Mouse (Mus musculus) left cerebral cortex, adult 8-10 months (tissue): Measurements from ENCODE around the gene Pax4. TPM values are rescaled to one million over a fixed set of nuclear protein-coding genes. Genes with fewer than 3 reads are reported as not detected.

Source experiments
- DNase-seq, 2 experiments: peaks; one replicate each; pipeline ENCODE4 v3.0.0; 2022; ENCODE audit warnings: low spot score in 2 of 2
- total RNA-seq, 4 experiments: library from RNA; stranded (reverse); gene quantifications; 2 replicates each; pipeline ENCODE4 v1.2.4; 2022

Pax4 gene
- not detected for total RNA-seq

DNA sequence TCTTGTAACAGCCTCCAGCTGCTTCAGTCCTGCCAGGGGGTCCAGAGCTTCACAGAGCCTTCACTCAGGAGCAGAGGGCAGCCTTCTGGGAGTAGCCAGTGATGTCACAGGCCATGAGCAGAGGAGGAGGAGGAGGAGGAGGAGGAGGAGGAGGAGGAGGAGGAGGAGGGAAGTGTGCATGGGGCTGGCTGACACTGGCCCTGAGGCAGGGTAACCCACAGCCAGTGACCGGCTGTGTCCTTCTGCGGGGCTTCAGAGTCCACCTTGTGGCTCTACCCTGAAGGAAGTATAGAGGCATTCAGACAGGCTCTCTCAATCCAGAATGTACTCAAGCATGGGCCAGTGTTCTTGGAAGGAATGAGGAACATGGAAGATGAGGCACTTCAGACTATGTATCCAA, at the start of gene Pax4:
Gene Pax4, minus strand, starts transcription at position 101 of the 400 bp plus-strand sequence.
- no peak for DNase-seq

DNA sequence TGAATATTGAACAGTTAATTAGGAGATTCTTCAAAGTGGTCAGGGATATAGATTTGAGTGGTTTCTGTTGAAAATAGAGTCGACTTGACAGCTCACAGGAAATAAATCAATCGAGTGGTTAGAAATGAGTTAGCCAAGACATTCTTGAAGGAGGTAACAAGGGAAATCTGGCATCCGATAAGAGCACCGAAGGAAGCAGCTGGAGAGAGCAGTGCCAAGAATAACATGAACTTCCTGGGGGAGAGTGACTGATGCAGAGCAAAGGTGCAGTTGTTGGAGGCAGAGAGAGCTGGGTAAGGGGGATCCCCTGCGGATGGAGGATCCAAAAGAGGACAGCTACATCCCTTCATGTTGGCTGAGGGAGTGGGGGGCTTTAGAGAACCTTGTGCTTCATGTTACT, 48.7 kb upstream of the Pax4 start:
- no peak for DNase-seq

DNA sequence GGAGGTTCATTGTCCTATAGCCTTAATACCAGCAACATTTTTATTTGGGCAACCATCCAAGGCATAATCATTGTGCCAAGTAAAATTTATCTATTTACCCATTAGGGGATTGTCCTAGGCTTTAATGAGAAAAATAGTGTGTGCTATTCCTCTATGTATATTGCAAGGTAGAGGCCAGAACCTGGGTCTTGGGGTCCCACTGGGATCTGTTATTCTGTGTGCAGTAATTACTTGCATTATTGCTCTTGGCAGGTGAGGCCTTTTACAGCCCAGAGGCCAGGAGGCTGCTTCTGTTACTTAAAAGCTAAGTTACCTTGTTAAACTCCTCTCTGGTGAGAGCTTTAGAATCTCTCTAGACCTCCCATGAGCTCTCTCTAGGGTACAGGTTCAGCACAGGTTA, 42.0 kb upstream of the Pax4 start:
- DNase-seq = no peak

DNA sequence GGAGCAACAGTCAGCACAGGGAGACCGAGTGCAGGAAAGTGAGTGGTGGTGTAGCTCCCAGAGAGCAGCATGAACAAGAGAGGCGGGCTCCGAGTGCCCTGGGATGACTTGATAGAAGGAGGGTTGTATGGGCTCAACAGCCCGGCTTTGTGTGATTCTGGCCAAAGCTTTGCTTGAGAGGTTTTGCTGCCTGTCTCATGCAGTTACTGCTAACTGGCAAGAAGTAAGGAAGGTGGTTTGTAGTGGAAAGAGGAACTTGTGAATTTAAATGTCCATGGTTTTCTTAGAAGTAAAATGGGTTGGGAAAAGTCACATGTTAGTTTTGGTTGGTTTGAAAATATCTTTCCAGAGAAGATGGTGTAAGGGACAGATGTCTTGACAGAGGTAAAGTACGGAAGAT, 41.5 kb upstream of the Pax4 start:
- DNase-seq = no peak

DNA sequence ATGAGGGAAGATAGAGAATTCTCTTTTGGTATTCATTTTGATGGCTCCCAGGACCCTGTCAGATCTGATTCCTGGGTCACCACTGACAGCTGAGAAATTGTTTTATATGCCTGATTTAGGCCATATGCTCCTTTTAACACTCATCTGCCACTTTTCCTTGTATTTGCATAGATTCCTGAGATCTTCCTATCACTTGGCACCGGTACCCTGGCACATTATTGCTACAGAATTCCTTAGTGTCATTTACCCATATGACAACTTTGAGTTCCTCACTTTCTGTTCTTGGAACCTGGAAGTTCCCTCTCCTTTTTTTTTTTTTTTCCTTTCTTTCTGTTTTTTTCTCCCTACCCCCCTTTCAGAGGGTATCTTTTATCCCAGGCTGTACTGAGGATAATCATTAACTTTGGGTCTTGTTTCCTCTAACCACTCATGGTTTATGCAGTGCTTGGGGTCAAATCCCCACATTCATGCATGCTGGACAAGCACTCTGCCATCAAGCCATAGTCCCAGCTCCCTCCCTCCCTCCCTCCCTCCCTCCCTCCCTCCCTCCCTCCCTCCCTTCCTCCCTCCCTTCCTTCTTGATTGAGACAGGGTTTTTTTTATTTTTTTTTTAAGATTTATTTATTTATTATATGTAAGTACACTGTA, 39.2 kb upstream of the Pax4 start:
- DNase-seq = no peak

DNA sequence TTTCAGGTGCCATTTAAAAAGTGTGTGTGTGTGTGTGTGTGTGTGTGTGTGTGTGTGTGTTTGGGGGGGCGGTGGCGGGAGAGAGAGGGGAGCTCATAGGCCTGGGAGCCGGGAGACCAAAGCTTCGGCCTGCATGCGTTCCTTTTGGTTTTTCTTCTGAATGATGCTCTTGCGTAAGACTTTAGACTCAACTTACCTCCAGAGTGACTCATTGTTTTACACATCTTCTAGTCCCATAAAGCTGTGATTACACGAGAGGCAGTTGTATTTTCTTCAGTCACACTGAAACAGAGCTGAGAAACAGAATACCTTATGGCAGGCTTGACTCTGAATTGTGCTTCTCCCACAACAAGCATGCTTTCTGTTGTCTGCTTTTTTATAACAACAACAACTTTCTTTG, 37.8 kb upstream of the Pax4 start:
- no peak for DNase-seq

DNA sequence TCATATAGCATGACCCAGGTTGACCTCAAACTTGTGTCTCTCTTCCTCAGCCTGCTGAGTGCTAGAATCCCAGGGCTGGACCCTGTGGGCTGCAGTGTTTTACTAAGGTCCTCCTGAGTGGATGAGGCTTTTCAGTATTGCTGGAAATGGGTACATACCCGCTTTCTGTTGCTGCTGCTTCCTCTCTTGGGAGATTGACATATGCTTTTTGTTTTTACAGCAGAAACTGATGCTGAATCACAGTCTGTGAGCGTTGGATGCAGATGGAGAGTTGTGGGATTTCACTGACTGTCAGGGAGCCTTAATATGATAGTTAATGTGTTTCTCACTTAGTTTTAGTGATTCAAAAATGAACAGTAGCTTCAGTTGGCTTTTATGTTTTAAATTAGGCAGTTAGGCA, 37.3 kb upstream of the Pax4 start:
- no peak for DNase-seq

DNA sequence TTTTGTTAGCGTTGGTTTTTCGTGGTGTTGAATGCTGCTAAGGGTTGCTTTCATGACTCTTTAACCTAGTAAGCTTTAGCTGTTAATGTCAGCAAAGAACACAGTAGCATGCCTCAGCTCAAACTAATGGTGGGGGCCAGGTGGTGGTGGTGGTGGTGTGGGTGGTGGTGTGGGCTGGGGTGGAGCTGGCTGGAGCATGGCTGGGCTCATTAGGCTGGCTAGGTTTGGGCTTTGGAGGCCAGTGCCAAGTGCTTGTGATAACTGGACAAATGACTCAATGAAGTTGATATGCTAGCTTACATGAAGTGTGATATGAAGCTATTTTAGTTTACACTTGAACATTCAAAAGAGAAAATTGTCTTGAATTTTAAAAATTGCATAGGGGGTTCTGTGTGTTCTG, 36.9 kb upstream of the Pax4 start:
- no peak for DNase-seq

DNA sequence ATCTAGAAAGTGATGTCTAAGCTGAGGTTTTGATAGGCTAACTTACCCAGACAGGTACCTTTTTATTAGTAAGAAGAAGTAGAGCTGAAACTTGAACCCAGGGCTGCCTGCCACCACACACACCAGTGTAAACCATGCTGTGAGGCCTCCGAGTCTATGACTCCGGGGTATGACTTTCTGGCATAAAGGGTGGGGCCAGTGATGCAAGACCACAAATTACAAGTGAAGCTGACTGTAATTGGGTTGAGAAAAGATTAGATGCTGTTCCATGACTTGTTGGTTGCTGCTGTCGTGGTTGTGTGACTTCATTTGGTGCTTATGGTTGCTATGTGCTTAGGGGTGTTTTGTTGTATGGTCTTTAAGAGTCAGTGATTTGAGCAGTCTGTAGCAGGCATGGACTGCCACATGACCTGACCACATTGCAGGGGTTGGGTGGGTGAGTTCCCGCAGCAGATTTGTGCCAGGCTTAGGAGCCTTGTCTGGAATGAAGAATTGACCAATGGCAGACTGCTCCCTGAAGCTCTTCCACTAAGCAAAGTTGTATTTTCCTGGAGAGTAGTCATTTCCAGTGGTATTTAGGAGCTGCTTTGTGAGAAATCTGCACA, 33.7 kb upstream of the Pax4 start:
- DNase-seq = no peak

DNA sequence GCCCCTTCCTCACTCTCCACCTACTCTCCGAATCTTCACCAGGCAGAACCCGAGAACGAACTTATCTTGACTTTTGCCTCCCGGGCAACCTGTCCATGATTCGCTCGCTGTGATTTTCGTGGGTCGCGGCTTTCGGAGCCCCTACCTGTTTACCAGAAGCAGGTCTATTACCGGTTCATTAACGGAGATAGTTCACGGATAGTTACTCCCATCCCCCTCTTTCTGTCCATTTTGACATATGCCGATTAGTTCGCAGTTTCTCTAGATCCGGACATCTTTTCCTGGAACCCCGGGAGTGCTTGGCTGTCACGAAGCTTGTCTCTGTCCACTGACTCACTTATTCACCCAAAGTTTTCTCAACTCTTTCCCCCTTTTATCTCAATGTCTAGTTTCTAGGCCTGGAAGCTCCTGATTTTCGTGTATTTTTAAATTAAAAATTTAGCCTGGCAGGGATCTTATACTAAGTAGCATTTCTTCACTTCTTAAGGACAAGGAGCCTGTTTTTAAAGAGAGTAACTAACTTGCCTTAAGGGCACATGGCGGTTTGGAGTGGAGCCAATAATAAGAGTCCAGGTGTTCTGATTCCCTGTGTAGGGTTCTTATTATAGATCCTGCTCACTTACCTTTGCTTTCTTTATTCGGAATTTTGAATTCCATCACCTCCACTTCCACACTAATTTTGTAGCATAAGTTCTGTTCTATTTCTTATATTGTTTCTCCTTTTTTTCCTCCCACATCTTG, 31.8 kb upstream of the Pax4 start:
- no peak for DNase-seq

DNA sequence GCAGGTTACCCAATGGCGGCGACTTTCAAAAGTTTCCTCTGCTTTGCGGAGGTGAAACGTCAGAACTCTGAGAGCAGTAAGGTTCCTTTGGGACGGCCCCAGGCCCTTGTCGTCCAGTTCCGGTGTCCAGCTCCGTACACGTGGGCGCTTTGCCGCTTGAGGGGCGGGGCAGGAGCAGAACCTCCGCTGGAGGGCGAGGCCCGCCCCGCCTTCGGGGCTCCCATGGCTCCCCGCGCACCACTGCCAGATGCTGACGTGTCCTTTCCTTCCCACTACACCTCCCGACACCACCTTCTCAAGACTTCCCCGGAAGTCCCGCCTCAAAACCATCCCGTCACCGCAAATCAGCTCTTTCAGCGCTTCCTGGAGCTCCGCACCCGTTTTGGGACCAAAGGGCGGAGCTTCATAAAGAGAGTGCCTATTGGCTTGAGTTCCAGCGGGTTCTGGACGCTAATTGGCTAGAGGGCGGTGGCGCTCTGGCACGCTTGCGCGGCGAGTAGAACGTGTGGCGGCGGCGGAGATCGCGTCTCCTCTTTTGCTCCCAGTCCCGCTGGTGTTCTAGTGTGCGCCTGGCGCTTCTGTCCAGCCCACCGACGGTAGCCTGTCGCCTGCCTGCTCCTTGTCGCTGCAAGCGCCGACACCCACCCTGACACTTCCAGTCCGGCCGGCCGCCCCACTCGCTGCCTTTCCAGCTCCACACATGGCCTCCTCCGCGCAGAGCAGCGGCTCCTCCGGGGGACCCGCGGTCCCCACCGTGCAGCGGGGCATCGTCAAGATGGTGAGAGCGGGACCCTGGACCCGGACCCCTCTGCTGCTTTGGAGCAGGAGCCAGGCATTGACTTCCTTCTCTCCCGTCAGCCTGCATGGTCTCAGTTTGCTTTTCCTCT, 31.0 kb upstream of the Pax4 start:
- DNase-seq = peak; percentile 96 to 99

DNA sequence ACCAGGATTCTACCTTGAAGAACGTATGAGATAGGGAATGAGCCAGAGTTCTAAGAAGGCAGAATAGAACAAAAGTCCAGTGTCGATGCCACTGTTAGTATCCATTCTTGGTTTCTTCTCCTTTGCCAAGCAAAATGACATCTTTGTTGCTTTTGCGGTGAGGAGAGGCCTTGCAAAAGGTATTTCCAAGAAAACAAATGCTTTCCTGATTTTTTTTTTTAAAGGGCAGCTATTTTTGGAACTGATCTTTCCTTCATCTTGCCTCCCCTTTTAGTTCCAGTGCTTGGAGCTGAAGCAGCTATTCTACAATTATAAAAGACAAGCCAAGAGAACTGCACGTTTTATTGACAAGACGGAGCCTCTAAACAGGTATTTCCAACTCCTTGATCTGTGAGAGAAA, 25.7 kb upstream of the Pax4 start, which contains the start of gene Snd1:
Gene Snd1, plus strand, starts transcription at position 301 of the 400 bp plus-strand sequence.
- no peak for DNase-seq

DNA sequence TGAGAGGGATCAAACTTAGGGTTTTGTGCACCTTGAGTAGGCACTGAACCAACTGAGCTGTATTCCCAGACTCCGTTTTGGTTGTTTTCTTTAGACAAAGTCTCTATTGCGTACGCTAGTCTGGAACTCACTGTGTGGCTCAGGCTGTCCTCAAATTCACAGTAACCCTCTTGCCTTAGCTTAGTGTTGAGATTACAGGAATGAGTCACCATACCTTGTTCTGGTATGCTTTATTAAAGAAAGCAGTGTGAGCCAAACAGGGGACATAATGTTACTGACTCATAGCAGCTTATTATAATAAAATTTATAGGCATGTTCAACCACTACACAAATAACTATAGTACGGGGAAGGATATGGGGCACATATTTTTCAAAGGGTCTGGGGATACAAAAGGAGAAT, 25.1 kb upstream of the Pax4 start:
- DNase-seq = no peak

DNA sequence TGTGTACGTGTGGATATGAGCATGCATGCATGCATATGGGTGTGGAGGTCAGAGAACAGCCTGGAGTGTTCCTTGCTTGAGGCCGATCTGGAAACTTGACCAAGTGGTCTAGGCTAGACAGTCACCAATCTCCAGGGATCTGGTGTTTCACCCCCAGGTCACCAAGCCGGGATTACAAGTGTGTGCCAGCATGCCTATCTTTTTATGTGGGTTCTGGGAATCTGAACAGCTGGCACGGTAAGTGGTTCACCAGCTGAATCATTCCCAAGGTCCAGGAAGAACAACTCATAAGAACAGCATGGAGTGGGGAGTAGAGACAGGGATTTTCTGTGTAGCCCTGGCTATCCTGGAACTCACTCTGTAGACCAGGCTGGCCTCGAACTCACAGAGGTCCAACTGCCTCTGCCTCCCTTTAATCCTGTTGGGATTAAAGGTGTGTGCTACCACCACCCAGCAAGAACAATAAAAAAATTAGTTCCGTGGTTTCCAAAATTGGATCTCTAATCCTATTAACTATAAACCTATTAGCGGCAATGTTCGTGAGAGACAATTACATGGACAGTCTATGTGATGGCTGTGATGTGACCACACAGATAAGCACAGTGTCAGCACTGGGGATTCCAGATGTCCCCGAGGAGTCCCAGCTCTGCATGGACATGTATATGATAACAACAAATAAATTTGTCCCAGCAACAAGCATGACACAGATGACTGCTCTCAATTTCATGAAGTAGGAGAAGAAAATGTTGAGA, 22.3 kb upstream of the Pax4 start:
- no peak for DNase-seq

DNA sequence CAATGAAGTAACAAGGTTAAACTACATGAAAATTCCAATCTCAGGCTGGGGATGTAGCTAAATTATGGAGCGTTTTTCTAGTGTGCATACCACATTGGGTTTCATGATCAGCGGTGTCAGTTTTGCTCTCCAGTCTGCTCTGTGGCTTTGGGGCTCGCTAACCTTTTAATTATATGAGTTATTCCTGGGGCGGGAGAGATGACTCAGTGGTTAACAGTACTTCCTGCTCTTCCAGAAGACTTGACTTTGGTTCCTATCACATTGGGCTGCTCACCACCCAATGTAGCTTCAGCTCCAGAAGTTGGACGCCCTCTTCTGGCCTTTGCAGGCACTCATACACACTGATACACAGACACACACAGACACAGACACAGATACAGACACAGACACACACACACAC, 21.5 kb upstream of the Pax4 start:
- no peak for DNase-seq

DNA sequence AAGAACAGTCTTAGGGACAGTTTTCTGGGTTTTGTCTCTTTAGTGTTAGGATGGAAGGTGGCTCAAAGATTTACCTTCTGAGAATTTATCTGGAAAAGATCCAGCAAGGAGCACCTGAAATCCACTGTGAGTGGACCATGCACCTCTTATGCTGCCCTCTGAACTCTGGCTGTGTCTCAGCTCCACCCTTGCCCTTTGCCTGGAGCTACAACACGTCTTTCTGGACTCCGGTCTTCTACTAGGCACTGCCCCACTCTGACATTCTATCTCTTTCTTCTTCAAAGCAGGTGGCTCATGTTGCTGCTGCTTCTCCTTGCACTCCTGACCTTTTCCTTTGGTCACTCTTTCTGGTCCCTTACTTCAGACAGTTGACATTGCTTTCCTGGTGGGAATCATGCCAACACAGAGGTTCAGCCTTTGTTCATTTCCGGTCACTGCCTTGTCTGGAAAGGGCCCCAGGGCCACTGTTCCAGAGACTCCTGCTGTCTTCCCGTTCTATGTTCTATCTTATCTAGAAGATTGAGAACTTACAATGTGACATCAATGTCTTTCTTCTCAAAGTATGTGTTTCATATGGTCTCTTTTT, 21.0 kb upstream of the Pax4 start:
- no peak for DNase-seq

DNA sequence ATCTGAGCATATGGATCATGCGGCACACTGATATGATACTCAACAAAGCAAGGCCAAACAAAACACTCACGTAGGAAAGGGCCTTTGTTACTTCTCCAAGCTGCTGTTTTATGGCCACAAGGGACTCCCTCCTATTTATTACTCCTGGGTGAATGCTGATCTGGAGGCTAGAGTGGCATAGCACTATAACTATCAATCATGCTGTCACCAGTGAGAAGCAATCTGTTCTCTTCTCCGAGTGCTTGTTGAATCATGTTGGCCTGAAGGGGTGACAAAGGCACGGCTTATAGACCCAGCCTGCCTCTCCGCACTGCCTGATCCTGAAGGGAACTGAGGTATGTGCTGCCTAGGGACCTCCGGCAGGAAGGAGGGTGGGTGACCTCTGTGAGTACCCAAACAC, 15.5 kb upstream of the Pax4 start:
- no peak for DNase-seq

DNA sequence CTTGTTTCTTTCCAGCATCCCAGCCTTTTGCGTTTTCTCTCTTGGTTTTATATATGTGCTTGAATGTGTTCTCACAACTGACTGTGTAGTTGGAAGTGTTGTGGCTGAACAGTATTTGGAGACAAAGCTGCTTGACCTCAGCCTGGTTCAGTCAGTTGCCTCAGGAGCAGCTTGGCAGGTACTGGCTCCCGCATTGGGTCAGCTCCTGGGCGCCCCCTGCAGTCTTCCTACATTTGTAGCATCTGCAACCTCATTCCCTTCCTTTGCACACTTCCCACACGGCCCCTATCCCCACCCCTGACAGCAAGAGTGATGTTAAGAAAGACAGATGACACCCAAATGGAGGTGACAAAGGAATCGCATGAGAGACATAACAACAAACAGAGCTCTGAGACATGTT, 11.4 kb upstream of the Pax4 start:
- DNase-seq = peak; percentile 22 to 28

DNA sequence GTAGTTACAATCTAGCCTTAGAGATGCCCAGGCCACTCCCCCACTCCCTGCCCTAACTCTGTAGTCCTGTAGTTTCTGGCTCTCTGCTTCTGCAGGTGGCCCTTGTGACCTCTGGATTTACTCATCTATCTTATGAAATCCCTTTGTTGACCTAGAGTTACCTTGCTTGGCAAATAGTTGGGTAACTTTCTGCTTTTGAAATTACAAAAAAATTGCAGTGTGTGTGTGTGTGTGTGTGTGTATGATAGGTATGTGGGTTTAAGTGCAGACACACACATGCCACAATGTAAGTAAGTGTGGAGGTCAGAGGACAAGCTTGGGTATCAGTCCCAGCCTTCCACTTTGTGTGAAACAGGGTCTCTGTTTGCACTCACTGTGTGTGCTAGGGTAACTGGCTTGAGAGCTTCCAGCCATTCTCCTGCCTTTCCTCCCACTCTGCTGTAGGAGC, 10.1 kb upstream of the Pax4 start:
- DNase-seq = no peak

DNA sequence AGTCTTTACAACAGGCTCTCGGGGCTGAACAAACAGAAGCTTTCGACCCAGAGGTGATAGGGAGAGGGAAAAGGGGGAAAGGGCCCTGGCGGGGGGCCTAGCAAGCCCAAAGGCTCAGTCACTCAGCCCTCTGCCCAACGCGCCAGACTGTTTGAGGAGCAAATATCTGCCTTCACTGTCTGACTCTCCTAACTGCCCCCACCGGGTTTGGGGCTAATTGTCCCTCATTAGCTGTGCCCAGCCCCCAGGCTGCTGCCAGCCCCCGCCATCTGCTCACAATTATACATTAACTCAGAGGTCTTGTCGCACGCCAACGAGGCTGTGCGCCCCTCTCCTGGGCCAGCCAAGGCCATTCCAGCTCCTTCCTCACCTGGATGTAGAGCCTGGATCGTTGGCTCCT, 1.8 kb upstream of the Pax4 start:
- DNase-seq = no peak

DNA sequence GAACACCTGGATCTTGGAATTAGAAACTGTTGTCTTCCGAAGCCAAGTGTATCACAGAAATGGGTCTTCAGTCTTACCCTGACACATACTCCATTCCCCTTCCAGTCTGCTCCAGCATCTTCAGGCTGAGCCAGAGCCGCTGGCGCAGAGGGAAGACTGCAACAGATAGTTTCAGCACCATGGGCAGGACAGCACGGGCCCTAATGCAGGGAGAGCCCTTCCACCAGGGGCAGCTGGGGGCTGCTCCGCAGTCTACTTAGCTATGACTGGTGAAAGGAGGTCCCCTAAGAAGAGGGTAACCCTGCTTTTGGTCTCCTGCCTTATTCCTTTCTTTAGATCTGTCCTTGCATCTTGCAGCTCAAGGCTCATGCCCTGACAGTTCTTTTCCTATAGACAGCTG, 1.3 kb upstream of the Pax4 start:
- DNase-seq = no peak
